Mouse (Mus musculus) liver, embryonic 15.5 days (tissue): ENCODE data around the gene Cep152. TPM values are rescaled to one million over a fixed set of nuclear protein-coding genes. Genes with fewer than 3 reads are reported as not detected.

Experiments used
- ATAC-seq: fragments of 200-750 bp; cut with Nextera tagmentation; 2 replicates; pipeline ENCODE4 v1.8.0; 2017; ENCODE audit warnings: moderate number of reproducible peaks, mild to moderate bottlenecking, moderate library complexity; ENCODE audit not compliant: insufficient read depth
- H3K27ac ChIP-seq: fragments of 300-500 bp; sonication (generic); replicated peaks from 2 replicates; pipeline ENCODE4 v1.5.1; 2015; ENCODE audit warnings: mild to moderate bottlenecking, inconsistent platforms
- H3K27me3 ChIP-seq: fragments of 300-500 bp; sonication (generic); 2 replicates; pipeline ENCODE4 v1.6.1; 2015; ENCODE audit warnings: mild to moderate bottlenecking, inconsistent platforms
- H3K36me3 ChIP-seq: fragments of 300-500 bp; sonication (generic); replicated peaks from 2 replicates; pipeline ENCODE4 v1.6.1; 2015; ENCODE audit warnings: moderate library complexity, mild to moderate bottlenecking, inconsistent platforms
- H3K4me1 ChIP-seq: fragments of 300-500 bp; sonication (generic); replicated peaks from 2 replicates; pipeline ENCODE4 v1.6.1; 2015; ENCODE audit warnings: inconsistent platforms
- H3K4me2 ChIP-seq: fragments of 300-500 bp; sonication (generic); 2 replicates; pipeline ENCODE4 v1.6.1; 2015; ENCODE audit warnings: moderate library complexity, mild to moderate bottlenecking, inconsistent platforms
- H3K4me3 ChIP-seq: fragments of 300-500 bp; sonication (generic); replicated peaks from 2 replicates; pipeline ENCODE4 v1.5.1; 2015; ENCODE audit warnings: mild to moderate bottlenecking, inconsistent platforms
- H3K9ac ChIP-seq: fragments of 300-500 bp; sonication (generic); 2 replicates; pipeline ENCODE4 v1.6.1; 2015; ENCODE audit warnings: moderate library complexity, mild to moderate bottlenecking, inconsistent platforms
- H3K9me3 ChIP-seq: fragments of 300-500 bp; sonication (generic); replicated peaks from 2 replicates; pipeline ENCODE4 v1.6.1; 2016; ENCODE audit warnings: inconsistent platforms
- WGBS: fragments of 180-500 bp; shearing (Covaris S2); methylation state at CpG from one replicate; pipeline ENCODE4 v1.1.7; 2015; ENCODE audit warnings: mixed read lengths; ENCODE audit not compliant: insufficient replicate concordance; 5-methylcytosine and 5-hydroxymethylcytosine counted together
- polyA plus RNA-seq: library from polyadenylated mRNA; unstranded; fragments of >200 nt; fragmentation: Nextera tagmentation; extraction: Ambion mirVana; gene quantifications from 2 replicates; pipeline ENCODE4 v1.2.1, GENCODE M21; 2015

The Cep152 gene
- polyA plus RNA-seq, 1 experiment from 2014 or later = 4.5 TPM

DNA sequence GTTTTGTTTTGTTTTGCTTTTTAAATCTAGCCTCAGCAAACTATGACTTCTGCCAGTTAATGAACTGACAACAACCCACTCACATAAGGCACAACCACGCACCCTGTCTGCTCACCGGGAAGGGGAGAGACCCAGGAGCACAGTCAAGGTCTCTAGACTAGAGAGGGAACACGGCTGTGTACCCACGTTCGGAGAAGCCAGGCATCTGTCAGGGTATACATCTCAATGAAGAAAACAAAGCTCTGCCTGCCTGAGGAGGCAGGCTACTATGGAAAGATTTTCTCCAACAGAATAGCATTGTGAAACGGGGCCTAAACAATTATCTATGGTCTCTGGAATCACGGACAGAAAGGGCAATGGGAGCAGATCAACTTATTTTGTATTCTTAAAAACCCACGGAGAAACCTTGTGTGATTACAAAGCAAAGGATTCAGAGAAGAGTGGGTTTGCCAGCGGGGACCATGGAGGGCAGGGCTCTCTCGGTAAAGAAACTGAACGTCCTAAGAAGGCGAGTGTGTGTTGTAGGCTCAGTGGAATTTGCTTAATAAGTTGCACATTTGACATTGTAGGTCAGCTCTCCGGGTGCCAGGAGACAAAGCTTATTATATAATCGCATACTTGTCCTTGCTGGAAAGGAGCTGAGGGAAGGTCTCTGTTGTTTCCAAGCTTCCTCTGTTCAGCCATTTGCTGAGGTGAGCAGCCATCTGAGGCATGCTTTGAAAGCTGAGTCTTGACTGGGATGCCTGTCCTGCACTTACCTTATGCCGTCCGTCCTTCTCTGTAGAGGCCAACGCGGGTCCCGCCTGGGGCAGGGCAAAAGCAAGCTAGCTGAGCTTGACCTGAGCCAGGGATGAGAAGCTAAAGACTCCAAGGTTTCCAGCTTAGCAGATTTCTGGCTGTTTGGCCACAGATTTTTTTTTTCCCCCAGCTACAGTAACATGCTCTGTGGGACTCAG, 66.0 kb downstream of the Cep152 start:
- 79% methylated on average over 19 of the region's 19 CpGs for WGBS
- Histone ChIP-seq H3K27me3 (no peaks in the 10 kb centered on the region), H3K9me3 (no peaks in the 10 kb centered on the region), H3K9ac (no peak overlapping the region), H3K4me2 (no peak overlapping the region), H3K36me3 (peaks cover 7% of the 10 kb centered on the region), H3K27ac (no peak overlapping the region), H3K4me3 (no peak overlapping the region), H3K4me1 (no peaks in the 10 kb centered on the region)
- ATAC-seq = no peak

GRCm38 (mm10) chr2:125555830-125556229, 69.1 kb downstream of the Cep152 start:
- WGBS = 70% methylated on average over 6 of the region's 6 CpGs
- Histone ChIP-seq H3K4me2 (no peak overlapping the region), H3K27ac (no peak overlapping the region), H3K27me3 (no peaks in the 10 kb centered on the region), H3K9me3 (no peaks in the 10 kb centered on the region), H3K36me3 (no peaks in the 10 kb centered on the region), H3K4me1 (no peaks in the 10 kb centered on the region), H3K9ac (no peak overlapping the region), H3K4me3 (no peak overlapping the region)
- ATAC-seq = no peak

DNA sequence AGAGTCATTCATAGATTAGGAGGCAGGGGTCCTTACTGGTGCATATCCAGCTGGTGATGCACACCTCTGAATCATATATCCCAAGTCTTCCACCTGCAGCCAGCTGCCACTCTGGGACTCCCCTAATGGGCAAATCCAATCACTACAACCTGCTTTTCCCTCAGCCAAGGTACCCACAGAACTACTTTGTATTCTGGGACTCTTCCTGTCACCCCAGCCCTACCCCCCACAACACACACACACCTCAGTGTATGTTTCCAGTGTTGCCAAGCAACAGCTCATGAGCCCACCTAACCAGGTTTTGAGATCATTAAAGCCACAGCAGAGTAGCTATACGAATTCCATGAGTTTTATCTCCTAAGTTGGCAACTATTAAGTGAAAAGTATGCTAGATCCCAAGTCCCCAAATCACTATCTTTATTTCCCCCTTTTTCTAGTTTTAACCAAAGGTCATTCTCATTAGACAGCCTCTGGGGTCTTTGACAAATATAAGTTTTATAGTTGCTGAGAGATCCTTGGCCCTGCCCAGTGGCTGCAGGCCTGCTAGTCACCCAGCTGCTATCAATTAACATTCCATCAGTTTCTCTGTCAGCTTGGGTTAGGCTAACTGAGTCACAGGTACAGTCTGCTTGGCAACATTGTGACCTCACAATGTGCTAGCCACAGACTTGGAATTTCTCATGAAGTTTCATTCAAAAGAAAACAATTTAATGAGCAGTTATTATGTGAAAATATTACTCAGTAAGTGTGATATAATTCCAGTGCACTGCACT, 75.9 kb downstream of the Cep152 start:
- Histone ChIP-seq H3K27ac (no peak overlapping the region), H3K9ac (no peak overlapping the region), H3K4me3 (no peak overlapping the region), H3K9me3 (no peaks in the 10 kb centered on the region), H3K27me3 (no peaks in the 10 kb centered on the region), H3K4me2 (no peak overlapping the region), H3K36me3 (no peaks in the 10 kb centered on the region), H3K4me1 (no peaks in the 10 kb centered on the region)
- no peak for ATAC-seq
- WGBS = 59% methylated on average over 1 of the region's 1 CpGs

GRCm38 (mm10) chr2:125544986-125545385, 79.9 kb downstream of the Cep152 start:
- Histone ChIP-seq H3K9ac (no peak overlapping the region), H3K4me3 (no peak overlapping the region), H3K4me1 (no peaks in the 10 kb centered on the region), H3K27ac (no peak overlapping the region), H3K4me2 (no peak overlapping the region), H3K9me3 (no peaks in the 10 kb centered on the region), H3K27me3 (no peaks in the 10 kb centered on the region), H3K36me3 (no peaks in the 10 kb centered on the region)
- WGBS = 55% methylated on average over 3 of the region's 3 CpGs
- ATAC-seq = no peak

DNA sequence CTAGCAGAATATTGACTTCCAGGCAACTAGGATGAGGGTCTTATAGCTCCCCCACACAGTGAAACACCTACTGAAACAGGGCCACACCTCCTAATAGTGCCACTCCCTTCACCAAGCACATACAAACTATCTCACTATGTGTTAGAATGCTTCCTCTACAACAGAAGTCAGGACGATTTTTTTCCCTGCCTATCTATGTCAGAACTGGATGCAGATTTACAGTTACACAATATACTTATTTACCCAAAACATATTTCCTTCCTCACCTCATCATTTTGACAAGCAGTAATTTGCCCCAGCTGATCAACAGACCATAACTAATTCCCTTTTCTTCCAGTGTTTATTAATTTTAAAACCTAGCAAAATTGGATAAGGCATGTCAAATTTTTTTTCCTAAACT, 81.3 kb downstream of the Cep152 start:
- no peaks in the 10 kb centered on the region for H3K4me1 ChIP-seq
- H3K4me2 ChIP-seq = no peak overlapping the region
- H3K36me3 ChIP-seq = no peaks in the 10 kb centered on the region
- H3K27ac ChIP-seq = no peak overlapping the region
- 30% methylated on average over 1 of the region's 1 CpGs for WGBS
- H3K9ac ChIP-seq = no peak overlapping the region
- H3K4me3 ChIP-seq = no peak overlapping the region
- no peaks in the 10 kb centered on the region for H3K27me3 ChIP-seq
- H3K9me3 ChIP-seq = no peaks in the 10 kb centered on the region
- no peak for ATAC-seq

- Histone ChIP-seq H3K27me3 (no peaks in the 10 kb centered on the region), H3K9me3 (no peaks in the 10 kb centered on the region), H3K27ac (no peak overlapping the region), H3K4me1 (no peaks in the 10 kb centered on the region), H3K9ac (no peak overlapping the region), H3K4me3 (no peak overlapping the region), H3K4me2 (no peak overlapping the region), H3K36me3 (no peaks in the 10 kb centered on the region)
- ATAC-seq = no peak
- 55% methylated on average over 7 of the region's 7 CpGs for WGBS
Observed at GRCm38 (mm10) chr2:125541451-125541850, 83.5 kb downstream of the Cep152 start.

DNA sequence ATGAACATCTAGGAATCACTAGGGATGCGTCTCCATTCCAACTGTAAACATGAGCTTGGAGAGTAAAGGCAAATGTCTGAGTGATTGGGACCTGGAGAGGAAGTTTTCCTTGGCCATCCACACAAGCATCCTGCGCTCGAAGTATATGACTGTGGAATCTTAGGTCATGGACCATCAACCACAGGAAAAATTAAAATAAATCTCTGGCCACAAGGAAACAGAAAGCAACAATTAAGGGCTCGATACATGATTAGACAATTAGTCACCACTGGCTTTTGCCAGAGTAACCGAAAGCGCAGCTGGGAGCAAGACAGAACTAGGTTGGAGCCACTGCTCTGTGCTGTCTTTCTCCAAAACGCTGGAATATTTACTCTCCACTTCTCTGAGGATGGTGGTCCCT, 84.3 kb downstream of the Cep152 start:
- Histone ChIP-seq H3K27me3 (no peaks in the 10 kb centered on the region), H3K4me3 (no peak overlapping the region), H3K4me2 (no peak overlapping the region), H3K36me3 (no peaks in the 10 kb centered on the region), H3K4me1 (no peaks in the 10 kb centered on the region), H3K27ac (no peak overlapping the region), H3K9ac (no peak overlapping the region), H3K9me3 (no peaks in the 10 kb centered on the region)
- ATAC-seq = no peak
- whole genome bisulfite sequencing = 62% methylated on average over 7 of the region's 7 CpGs

GRCm38 (mm10) chr2:125539640-125540039, 85.3 kb downstream of the Cep152 start:
- H3K9me3 ChIP-seq = no peaks in the 10 kb centered on the region
- H3K4me3 ChIP-seq = no peak overlapping the region
- no peak overlapping the region for H3K9ac ChIP-seq
- H3K4me2 ChIP-seq = no peak overlapping the region
- no peaks in the 10 kb centered on the region for H3K4me1 ChIP-seq
- WGBS = 62% methylated on average over 3 of the region's 3 CpGs
- no peaks in the 10 kb centered on the region for H3K36me3 ChIP-seq
- no peaks in the 10 kb centered on the region for H3K27me3 ChIP-seq
- no peak overlapping the region for H3K27ac ChIP-seq
- ATAC-seq = no peak

DNA sequence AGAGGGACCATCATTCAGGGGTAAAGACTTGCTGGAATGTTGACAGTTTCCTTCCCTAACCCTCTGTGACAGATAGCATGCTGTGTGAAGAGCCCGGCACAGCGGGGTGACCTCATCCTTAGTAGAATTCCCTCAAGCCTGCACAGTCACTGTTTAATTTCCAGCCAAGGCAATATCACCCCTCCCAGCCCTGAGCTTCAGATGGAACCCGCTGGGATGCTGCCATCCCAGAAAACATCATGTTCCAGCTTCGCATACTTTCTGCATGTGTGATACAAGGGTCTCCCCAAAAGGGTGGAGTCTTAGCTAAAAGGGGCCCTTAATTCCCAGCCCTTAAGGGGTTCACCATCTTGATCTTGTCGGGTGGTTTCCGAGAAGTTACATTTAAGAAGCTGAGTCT, 94.2 kb downstream of the Cep152 start:
- 50% methylated on average over 6 of the region's 6 CpGs for WGBS
- Histone ChIP-seq H3K27ac (no peak overlapping the region), H3K36me3 (no peaks in the 10 kb centered on the region), H3K27me3 (no peaks in the 10 kb centered on the region), H3K4me2 (no peak overlapping the region), H3K9ac (no peak overlapping the region), H3K4me3 (no peak overlapping the region), H3K9me3 (no peaks in the 10 kb centered on the region), H3K4me1 (no peaks in the 10 kb centered on the region)
- ATAC-seq = no peak

DNA sequence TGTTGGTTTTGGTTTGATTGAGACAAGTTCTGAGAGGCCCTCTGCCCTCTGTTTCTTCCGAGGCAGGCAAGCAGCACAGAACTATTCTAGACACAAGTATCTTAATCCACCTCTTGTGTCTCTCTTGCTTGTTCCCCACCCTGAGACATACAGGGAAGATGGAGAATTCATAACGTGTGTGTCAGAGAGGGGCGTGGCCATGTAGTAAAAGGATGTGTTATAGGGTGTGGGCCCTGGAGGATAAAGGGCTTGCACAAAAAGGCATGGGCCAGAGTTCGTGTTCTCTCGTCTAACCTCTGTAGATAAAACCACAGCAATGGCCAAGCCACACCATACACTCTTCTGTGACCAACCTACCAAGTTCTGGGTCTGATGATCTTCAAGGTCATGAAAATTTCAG, 98.3 kb downstream of the Cep152 start:
- Histone ChIP-seq H3K9me3 (no peaks in the 10 kb centered on the region), H3K4me1 (no peaks in the 10 kb centered on the region), H3K36me3 (no peaks in the 10 kb centered on the region), H3K9ac (no peak overlapping the region), H3K27me3 (no peaks in the 10 kb centered on the region), H3K4me2 (no peak overlapping the region), H3K4me3 (no peak overlapping the region), H3K27ac (no peak overlapping the region)
- ATAC-seq = no peak
- WGBS = 49% methylated on average over 5 of the region's 5 CpGs

- no peaks in the 10 kb centered on the region for H3K9me3 ChIP-seq
- no peaks in the 10 kb centered on the region for H3K36me3 ChIP-seq
- no peaks in the 10 kb centered on the region for H3K27me3 ChIP-seq
- no peaks in the 10 kb centered on the region for H3K4me1 ChIP-seq
- no peak overlapping the region for H3K9ac ChIP-seq
- H3K4me3 ChIP-seq = no peak overlapping the region
- 50% methylated on average over 2 of the region's 2 CpGs for WGBS
- H3K27ac ChIP-seq = no peak overlapping the region
- no peak overlapping the region for H3K4me2 ChIP-seq
- no peak for ATAC-seq
Observed at GRCm38 (mm10) chr2:125525484-125525883, 99.4 kb downstream of the Cep152 start.
